Mouse (Mus musculus): ENCODE data around the gene Clic4.

Clic4 gene

DNA sequence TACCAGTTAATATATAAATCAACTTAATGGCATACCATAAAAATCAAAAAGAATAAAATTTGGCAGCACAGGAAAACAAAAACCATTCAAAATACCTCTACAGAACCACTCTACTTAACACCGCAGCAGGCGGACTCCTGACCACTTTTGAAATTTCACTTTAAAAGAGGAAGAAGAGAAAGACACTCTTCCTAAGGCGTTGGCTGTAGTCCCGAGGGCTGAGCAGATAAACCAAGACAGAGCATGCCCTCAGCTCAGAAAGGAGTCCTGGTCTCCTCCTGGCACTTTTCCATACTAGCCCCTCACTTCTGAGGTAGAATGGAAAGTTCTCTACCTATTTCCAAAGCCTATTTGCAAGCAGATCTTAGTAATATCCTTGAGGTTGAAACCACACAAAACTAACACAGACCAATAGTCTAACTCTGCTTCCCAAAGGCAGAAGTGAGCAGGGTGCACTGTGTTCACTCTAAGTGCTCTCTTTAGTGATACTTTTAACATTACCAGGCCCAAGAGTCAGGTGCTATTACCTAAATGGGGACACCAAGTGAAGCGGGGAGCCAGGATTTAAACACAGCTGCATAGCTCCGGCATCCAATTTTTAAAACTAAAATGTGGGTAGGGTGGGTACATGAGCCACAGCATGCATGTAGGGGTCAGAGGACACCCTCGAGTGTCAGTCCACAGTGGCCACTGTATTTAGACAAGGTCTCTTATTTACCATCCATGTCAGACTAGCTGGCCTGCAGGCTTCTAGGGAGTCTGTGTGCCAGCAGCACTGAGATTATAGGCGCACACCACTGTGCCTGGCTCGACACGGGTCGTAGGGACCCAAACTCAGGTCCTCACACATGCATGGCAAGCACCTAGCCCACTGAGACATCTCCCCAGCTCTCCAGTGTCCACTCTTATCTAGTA, 15.8 kb downstream of the Clic4 start:
- DNase-seq: no peak

DNA sequence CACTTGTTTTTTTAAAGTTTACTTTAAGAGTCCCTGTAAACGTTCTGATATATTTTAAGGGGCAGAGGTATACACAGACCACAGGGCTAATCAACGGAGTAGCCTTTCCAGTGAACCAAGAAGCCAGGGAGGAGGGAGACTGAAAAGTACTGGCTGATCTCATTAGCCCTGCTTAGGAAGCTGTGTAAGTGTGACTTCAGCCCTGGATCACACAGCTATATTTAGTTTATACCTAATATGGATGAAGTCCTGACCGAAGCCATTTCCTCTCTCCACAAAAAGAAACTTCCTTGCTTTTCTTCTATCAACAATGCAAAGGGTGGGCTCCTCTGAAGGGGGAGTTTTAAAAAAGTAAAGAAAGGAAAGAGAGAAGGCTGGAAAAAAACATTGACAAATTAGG, 17.8 kb downstream of the Clic4 start:
- no peak for DNase-seq

DNA sequence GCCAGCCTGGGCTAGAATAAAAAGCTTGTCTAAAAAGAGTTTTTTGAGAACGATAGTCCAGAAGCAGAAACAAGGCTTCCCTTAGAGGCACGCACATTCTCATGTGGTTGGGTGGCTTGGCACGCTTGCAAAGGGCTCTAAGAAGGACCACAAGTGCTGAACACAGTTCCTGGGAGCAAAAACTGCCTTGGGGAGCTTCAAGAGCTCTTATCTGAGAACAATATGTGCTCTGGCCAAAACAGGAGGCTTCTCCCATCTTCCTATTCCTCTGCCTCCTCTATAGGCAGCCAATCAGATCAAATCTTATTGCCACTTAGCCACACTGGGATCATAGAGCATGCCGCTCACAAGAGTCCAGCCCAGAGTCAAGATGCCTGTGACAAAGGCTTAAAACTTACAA, 18.3 kb downstream of the Clic4 start:
- no peak for DNase-seq

DNA sequence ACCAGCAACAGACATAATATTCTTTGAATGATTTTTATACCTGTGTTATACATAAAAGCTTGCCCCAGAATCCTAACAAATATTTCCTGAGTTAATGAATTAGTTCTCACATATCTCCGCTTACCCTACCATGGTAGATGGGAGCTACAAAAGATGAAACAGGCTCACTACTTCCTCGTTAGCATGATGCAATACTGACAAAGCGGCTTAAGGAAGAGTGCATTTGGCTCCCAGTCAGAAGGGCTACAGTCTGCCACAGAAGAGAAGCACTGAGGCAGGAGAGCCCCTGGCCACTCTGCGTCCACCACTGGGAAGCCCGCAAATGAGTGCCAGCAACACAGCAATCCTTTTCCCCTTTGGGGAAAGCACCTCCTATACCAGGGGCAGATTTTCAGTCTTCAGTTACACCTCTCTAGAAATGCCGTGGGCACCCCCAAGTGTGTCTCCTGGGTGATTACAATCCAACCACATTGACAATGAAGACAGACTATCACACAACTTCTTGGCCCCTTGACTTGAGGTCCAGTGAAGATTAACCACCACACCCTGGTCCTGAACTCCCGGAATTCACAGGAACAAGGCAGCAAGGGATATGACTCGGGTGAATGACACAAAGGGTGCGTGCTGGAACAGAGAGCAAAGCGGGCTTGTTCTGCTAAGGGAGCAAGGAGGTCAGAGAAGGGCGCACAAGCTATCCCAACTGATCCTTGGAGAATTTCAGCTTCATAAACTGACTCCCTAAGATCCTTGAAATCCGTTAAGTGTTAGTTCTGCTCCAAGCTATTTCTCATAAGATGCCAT, 19.2 kb downstream of the Clic4 start:
- no peak for DNase-seq

DNA sequence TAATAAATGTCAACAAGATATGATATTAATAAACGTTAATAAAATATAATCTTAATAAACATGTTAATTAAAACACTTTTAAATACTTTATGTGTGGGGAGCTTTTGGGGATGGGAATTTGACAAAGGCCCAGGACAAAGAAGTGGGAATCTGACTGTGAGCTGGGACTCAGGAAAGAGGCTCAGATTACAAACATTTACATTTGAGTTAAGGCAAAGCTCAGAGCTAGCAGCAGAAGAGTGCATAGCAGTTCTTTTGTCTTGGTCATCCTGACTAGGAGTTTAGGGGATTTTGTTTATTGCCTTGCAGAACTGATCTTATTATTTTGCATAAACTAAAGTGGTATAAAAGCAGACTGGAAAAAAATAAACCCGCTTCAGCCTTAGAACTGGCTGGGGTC, 20.8 kb downstream of the Clic4 start:
- no peak for DNase-seq

DNA sequence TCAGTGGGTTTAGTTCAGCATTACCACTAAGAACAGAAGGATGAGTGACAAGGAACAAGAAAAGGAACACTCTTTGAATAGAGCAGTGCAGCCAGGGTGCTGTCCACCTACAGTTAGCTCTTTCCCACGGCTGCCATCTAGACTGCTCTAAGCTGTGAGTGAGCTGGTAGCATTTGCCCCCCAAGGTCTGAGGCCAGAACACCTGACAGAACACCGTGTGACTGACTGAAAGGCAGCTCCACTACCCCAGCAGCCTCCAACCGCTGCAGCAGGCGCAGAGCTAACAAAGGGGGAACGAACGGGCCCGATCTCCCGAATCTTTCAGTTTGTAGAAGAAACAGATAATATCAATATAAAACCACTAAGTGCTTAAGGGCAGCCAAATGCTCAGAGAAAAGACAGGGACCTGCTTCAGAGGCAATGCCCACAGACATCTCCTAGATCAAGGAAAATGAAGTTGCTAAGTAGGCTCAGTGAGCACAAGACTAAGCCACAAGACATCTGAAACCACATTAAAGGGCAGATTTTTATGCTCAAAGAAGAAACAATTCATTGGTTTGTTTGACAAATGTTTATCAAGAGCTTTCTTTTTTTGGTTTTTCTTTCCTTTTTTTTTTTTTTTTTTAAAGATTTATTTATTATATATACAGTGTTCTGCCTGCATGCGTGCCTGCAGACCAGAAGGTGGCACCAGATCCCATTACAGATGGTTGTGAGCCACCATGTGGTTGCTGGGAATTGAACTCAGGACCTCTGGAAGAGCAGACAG, 24.2 kb downstream of the Clic4 start:
- DNase-seq: no peak

DNA sequence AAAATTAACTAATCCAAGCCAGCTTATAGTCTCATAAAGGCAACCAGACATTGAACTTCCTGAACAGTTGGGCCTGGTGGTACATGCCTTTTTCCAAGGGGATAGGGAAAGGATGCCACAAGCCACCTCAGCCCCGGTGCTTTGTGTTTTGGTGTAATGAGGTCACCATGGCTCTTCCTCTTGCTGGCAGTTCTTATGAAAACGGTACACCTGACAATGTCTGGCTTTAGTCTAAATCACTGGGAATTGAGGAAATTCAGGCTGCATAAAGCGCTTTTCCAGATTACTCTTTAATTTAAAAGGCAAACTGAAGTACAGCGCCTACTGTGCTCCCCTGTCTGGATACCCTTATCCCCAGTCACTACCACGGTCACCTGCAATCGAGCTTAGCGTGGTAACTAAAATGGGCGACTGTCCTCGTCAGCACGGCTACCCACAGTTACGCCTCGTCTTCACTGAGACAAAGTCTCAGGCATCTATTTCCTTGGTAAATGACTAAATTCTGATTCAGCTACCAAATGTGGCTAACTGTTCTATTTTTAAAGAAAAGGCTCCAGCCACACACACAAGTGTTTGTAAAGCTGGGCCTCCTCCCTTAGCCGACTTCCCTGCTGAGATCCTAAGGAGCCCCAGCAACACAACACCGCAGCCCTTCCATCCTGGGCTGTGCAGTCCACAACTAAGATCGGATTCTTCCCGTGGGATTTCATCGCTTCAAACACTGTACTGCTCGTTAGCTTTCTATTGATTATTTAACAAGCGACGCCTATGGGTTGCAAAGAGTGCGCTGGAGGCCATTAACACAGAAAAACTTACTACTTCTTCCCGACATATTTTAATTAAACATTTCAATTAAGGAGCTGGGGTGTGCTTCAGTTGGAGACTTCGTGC, 25.5 kb downstream of the Clic4 start:
- DNase-seq: no peak

DNA sequence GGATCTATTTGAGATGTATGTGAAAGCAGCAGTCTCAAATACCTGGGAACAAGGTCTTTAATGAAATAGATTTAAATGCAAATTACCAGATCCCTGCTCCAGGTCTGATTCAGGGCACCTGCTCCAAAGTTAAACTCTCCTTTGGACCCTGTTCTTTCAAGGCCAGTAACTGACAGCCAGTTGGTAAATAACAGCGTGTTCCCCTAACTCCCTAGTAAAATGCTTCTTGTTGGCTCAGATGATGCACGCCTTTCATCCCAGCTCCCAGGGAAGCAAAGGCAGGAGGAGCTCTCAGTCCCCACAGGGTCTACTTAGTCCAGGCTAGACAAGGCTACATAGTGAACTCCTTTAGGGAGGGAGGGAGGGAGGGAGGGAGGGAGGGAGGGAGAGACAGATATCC, 26.2 kb downstream of the Clic4 start:
- no peak for DNase-seq

DNA sequence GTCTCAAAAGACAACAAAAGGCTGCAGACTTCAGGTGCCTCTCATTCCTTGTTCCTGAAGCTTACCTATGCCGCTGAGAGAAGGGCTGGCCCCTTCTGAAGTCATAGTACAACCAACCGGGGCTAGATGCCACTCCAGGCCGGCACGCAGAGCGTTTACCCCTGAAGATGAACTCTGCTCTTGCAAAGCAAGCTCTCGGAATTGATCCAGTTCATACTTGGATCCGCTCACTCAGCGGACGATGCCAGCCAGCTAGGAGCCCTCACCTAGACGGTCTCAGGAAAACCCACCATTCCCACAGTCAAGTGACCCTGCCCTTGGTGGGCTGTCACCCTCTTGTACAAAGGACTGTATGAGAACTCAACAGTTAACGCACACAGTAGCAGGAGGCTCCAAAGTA, 26.8 kb downstream of the Clic4 start:
- DNase-seq: no peak

DNA sequence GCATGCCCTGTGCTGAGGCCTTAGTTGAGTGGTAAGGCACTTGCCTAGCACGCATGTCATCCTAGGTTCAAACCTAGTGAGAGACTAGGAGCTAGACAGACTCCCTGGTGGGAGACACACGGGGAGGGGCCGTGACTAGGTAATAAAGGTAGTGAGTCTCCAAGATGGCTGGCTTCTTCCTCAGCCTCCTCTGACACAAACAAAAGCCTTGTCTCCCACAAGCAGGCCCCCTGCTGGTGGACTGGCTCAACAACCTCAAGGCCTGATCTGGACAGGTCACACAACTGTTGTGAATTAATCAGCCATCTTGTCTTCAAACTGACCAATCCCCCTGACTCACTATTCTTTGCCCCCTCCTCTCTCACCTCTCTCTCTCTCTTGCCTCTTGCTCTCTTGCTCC, 28.3 kb downstream of the Clic4 start:
- peak; percentile 63 for DNase-seq

DNA sequence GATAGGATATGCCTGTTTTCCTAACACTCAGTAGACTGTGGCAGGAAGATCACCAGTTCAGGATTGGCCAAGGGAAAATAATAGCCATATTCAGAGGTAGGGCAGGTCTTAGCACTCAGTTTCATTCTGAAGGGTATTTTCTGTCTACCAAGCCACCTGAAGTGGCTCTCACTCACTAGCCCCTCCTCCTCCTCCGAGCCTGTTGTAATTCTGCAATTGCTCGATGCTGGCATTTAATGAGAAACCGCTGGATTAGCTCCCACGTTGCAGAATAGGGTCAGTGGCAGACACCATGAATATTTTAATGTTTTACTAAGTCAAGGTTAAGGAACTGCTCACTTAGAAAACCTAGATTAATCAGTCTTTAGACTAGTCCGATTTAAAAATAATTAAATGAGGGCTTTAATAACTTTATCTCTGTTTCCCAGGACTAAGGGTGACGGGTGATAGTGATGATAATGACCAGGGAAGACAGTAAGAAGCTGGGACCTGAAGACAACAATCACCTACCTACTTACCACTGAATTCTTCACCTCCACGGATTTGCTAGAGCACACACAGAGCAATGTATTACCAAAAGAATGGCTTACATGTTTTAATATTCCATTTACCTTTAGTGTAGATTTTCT, 29.6 kb downstream of the Clic4 start:
- DNase-seq: no peak

DNA sequence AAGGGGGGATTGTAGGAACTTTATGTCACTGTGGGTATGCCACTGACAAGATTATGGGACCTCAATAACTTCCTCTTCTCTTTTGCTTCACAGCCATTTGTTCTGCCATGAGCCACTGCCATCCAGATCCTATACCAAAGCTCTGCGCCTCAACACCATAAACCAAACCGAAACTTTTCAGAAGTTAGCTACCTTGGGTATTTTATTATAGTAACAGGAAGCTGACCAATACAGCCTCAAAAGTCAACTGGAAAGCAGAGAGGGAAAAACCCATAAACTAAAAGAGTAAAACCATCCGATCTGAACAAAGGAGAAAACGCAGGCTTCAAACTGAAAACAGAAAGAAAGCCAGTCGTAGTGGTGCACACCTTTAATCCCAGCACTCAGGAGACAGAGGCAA, 30.2 kb downstream of the Clic4 start:
- no peak for DNase-seq

DNA sequence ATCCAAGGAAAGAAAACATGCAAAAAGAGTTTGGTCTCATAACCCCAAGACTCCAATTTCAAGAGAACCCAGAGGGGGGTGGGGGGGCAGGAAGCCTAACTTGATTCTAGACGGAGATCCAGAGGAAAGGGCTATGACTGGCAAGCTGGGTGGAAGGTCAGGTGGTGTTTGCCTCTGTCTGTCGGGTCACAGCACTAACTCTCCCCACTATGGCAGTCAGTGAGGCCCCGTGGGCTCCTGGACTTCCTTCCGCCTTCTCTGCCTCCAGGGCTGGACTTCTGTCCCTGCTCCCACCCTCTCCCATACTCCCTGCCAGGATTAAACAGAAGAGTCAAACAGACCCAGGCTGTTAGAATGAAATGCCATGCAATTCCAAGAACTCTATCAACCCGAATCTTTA, 30.9 kb downstream of the Clic4 start:
- peak; percentile 38 for DNase-seq

DNA sequence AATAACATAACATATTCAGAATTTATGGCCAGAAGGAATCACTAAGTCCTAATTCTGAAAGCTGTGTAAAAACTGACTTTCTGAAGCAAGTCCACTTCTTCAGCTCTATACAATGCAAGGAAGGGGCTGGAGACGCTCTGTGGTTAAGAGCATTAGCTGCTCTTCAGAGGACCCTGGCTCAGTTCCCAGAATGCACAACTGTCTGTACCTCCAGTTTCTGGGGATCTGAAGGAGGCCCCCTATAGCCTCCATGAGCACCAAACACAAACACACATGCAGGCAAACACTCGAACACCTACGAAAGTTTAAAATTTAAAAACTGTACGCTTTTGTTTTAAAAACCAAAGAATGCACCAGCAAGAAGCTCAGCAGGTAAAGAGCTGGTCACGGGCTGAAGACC, 31.5 kb downstream of the Clic4 start:
- DNase-seq: no peak

DNA sequence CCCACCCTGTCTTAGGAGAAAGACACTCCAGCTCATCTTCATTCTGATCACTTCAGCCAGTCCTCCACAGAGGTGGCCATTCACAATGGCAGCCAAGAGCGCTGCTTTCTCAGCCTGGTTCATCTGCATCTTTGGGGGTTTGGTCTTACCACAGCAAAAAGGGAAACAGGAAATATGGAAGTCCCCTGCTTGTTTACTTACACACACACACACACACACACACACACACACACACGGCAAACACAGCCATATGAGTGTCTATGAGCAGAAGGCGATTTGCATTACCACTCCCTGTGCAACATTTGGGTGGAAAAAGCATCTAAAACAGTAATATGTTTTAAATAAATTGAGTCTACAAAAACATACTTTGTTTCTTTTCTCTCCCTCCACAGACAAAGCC, 32.3 kb downstream of the Clic4 start:
- DNase-seq: no peak

DNA sequence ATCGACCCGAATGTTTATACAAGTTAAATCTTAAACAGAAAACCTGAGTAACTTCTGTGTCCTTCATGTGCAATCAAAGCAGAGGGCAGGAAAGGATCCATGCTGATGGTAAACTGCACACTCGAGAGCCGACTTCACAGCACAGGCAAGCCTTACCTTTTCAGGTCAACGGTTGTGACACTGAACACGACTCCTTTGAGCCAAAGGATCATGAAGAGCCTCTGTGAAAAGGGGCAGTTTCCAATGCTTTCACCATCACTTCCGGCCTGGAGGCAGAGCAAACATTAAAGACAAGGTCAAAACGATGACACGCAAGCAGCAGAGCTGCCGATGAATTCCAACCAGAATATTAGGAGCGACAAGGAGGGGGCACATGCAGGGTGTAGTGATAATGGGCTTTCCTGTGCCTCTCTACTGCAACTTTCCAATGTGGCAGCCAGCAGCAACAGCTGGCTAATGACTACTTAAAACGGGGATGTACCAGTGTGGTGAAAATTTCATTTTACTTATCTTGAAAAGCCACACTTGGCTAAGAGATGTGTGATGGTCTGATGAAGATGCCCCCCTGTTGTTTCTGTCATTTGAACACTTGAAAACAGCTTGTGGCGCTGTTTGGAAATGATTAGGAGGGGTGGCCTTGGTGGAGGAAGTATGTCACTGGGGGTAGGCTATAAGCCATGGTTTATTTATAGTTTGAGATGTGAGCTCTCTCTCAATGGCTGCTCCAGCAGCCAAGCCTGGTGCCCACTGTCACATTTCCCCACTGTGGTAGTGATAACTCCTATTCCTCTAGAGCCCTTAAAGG, 33.7 kb downstream of the Clic4 start:
- peak; percentile 26 for DNase-seq

DNA sequence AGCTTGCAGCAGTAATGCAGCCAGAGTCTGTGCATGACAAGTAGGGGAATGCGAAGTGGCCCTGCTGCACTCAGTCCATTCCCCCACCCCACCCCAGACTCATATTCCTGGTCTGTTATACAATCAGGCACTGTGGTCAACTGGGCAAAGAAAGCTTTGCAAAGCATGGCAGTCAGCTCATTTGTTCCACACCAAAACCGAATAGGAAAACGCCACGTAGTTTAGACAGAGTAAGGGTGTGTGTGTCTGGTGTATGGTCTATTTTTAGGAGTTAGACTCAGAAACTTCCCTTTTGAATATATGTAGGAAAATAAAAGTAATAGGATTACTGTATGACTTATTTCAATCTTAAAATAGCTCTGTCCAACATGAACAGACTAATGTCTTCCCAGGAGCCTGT, 36.0 kb downstream of the Clic4 start:
- DNase-seq: no peak

DNA sequence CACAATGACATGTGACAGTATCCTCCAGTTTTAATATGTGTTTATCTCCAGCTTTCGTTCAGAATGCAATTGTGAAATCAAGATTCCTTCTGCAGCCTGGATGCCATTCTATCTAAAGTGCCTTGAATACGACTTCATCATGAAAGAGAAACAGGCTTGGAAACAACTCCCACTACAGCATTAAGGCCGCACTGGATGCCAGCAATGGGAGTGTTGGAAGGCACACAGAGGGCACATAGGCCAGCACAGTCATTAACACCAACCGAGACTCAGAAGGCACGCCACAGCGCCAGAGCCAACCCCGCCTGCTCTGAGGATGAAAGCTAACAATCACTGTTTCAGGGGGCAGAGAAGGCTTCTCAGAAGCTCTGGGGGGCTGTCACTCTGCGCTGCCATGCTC, 37.1 kb downstream of the Clic4 start:
- DNase-seq: no peak

DNA sequence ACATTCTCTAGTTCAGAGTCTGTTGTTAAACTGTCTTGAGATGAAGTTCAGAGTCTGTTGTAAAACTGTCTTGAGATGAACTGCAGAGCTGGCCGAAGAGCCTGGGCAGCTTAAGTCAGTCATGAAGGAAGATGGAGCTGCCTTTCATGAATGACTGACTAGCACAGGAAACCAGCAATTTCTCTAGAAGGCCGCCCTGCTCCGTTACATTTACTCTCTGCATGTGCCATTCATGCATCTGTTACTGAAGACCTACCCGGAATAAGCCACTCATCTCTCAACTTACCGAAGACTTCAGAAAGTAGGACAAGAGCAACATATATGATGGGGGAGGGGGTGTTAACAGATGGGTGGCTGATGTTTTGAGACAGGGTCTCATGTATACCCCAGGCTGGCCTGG, 40.1 kb downstream of the Clic4 start:
- DNase-seq: no peak

DNA sequence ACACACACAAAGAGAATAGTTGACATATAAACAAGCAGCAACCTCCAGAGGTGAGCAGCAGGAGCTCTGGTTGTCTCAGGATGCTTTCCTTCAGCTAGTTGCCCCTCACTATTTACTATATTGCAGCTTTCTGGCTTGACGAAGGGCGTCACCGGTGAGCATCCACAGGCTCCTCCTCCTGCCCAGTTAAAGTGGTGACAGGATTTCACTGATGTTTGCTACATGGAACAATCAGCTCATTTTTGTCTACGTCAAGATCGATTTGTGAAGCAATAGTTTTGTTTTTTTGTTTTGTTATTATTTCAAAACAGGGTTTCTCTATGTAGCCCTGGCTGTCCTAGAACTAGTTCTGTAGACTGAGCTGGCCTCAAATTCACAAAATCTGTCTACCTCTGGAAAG, 41.1 kb downstream of the Clic4 start:
- DNase-seq: no peak

DNA sequence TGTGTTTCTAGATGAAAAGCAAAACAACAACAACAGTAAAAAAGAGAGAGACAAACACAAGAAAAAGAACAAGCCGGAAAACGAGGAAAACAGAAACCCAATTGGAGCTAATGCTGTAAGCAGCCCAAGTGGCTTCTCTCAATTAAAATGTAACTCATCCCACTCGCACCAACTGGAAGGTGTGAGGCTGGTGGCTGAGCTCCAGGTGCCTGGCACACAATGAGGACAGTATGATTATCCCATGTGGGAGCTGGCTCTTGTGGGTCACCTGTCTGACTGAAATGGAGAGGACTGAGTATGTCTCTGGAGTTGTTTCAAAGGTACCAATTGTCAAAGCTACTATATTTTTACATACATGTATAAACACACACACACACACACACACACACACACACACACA, 41.5 kb downstream of the Clic4 start:
- DNase-seq: no peak
